Mouse (Mus musculus) C2C12 (cell line): ENCODE results near the gene Sema7a.

Experiments
- CTCF ChIP-seq: IDR thresholded peaks from one replicate; pipeline ENCODE4 v1.5.1; 2011; ENCODE audit not compliant: control insufficient read depth, insufficient read depth, insufficient read length
- FOSL1 ChIP-seq: IDR thresholded peaks from one replicate; pipeline ENCODE4 v1.8.0; 2011; ENCODE audit warnings: mild to moderate bottlenecking, low read length; ENCODE audit not compliant: poor library complexity, insufficient read depth, severe bottlenecking
- MYOD1 ChIP-seq: IDR thresholded peaks from one replicate; pipeline ENCODE4 v1.6.1; 2011; ENCODE audit warnings: low read depth; ENCODE audit not compliant: control insufficient read depth, insufficient read length
- MYOG ChIP-seq: IDR thresholded peaks from one replicate; pipeline ENCODE4 v1.6.1; 2011; ENCODE audit not compliant: control insufficient read depth, insufficient read length; ENCODE audit errors: extremely low read depth
- USF1 ChIP-seq: IDR thresholded peaks from one replicate; pipeline ENCODE4 v1.6.1; 2011; ENCODE audit warnings: low read depth, mild to moderate bottlenecking, control low read depth, moderate library complexity

DNA sequence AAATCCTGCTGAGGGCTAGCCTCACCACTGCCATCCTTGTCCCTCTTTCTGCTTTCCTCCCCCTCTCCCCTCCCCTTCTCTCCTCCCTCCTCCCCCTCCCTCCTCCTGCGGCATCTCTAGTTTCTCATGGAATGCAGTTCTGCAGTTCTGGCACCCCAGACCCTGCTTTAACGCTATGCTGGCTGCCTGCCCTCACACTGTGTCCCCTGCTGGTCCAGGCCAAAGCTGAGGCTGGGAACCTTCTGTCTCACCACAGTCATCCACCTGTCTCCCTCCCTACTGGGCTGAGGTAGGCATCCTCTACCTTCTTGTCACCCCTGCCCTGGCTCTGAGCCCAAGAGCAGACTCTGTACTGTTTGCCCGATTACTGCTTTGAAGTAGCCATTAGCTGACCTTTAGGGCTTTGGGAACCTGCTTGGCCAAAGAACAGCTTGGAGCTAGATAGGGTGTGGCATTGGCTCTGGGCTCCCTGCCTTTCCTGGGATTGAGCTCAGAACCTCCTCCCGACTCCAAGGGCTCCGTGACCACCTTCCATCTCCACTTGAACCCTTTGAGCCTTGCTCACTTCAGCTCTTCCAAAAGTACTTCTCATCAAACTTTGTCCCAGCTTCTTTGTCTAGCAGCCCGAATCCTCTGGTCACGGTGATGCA lies 7.6 kb downstream of the Sema7a start:
- TF ChIP-seq CTCF (no peak), MYOG (no peak), FOSL1 (no peak), USF1 (no peak), MYOD1 (no peak)
